Mouse (Mus musculus) common myeloid progenitor, adult 5-6 weeks (primary cell): ENCODE results near the gene Pgbd5. TPM values are rescaled to one million over a fixed set of nuclear protein-coding genes. Genes with fewer than 3 reads are reported as not detected.

Experiments
- ATAC-seq: replicated peaks from 2 replicates; pipeline ENCODE4 v1.8.0; 2016; ENCODE audit warnings: low read depth, mild to moderate bottlenecking, moderate TSS enrichment, inconsistent platforms; ENCODE audit not compliant: poor library complexity, severe bottlenecking
- total RNA-seq: library from RNA; stranded (forward); fragments of 200-1000, 187-1606 nt; gene quantifications from 2 replicates; pipeline ENCODE4 v1.2.3, GENCODE M21; 2017

Pgbd5 gene
- total RNA-seq, 1 experiment from 2014 or later, result not detected

DNA sequence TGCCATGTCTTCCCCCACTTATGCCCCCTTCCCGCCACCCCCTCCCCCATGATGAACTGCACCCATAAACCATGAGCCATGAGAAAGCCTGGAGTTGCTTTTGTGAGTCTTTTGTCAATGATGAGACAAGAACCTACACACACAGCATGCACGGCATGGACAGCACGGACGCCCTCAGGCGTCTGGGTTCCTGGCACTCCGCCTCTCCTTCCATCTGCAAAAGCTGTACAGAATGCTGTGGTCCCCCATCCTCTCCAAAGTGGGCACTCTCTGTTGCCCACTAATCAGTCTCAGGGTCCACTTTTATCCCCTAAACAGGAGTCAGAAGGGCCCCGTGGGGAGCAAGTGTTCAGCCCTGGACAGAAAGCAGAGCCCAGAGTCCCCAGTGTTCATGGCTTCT, 44.5 kb downstream of the Pgbd5 start:
- no peak for ATAC-seq

GRCm38 (mm10) chr8:124393927-124394326, 45.5 kb downstream of the Pgbd5 start:
- ATAC-seq, result no peak

DNA sequence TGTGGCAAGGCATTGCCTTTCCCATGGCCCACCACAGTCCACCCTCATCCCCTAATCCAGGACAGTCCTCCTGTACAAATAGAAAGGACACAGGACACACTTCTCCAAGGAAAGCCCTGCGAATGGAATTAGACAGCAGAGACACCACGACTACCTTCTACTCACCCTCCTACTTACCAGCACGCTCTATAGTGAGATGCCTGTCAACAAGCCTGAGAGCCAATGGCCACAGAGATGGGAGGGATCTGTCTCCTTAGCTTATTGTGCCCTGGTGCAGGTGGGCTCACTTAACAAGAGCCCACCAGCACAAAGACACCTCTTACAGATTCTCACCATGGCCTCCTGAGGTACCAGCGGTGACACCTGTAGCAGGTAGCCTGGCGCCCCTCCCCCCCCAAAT, 46.4 kb downstream of the Pgbd5 start:
- no peak for ATAC-seq

DNA sequence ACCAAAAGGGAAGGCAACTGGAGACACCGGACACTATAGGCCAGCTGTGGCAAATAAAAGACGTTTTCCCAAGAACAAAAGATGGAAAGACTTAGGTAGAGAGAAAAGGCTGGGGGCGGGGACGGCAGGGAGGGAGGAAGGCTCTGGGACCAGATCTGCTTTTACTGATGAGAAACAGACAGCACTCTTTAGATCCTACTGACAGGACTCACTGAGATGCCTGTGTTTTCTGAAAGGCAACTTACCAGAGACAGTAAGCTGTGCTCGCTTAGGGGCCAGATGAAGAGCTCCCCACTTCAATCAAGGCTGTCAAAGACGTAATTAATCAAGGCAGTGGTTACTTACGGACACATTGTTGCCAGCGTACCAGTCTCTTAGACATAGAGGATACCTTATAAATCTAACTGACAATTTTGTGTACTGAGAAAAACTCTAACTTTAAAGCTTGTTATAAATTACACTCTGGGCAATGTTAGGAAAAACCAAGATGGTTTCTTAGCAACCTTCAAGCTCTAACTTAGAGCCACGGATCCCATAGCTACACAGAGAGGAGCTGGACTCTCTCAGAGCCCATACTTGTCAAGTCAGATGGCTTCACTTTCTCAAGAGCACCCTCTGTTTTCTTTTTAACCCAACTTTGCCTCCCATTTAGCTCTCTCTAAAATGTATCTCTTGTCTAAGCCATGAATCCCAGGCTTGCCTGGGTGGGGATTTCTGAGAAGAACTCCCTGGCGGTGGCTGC, 47.0 kb downstream of the Pgbd5 start:
- ATAC-seq, result no peak

DNA sequence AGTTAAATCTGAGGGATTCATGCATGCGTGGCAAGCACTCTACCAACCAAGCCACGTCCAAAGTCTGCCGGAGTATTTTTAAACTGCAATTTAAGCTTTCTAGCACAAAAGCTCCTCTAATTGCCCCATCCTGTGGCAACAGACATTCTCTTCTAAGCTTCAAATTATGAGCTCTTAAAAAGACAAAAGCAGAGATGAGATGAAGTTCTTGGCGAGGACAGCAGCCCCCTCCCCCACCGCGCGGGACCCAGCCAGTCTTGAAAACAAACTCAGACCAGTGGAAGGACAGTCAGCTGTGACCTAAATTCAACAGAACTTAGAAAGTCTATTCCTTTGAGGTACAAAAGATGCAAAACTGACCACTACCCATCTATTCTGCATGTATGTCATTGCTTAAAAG, 48.3 kb downstream of the Pgbd5 start:
- ATAC-seq, result no peak

DNA sequence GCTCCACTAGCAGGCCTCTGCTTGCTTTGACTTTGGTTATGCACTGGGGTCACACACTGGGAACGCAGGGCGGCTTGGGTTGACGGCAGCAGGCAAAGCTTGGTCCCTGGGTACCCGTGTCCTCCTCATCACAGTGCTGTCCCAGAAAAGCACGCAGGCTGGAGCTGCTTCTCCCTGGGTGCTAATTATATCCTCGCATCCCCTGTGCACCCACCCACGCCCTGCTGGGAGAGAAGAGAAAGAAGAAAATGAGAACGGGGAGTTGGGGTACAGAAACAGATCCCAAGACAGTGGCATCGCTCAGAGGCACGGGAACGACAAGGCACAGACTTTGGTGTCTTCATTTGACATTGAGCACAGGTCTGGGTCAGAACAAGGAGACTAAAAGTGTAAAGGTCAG, 50.0 kb downstream of the Pgbd5 start:
- no peak for ATAC-seq

GRCm38 (mm10) chr8:124386225-124386899, 53.1 kb downstream of the Pgbd5 start:
- no peak for ATAC-seq

- ATAC-seq, result no peak
Measured at GRCm38 (mm10) chr8:124384336-124384735, 55.1 kb downstream of the Pgbd5 start.

DNA sequence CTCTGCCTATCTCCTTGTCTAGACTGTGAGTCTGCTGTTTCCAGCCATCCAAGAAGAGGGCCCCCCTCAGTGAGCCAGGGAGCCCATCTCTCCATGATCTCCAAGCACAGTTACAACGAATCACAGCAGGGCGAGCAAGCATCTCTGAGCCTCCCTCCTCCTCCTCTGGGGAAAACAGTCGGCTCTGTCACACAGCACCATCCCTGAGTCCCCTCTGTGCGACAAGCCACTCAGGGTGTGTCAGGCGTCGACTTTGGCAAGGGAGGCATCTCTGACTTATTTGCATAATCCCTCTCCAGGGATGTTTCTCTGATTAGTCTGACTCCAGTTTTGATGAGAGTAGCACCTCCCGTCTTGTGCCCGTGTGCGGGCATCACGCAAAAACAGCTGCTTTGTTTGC, 57.2 kb downstream of the Pgbd5 start:
- ATAC-seq, result no peak

DNA sequence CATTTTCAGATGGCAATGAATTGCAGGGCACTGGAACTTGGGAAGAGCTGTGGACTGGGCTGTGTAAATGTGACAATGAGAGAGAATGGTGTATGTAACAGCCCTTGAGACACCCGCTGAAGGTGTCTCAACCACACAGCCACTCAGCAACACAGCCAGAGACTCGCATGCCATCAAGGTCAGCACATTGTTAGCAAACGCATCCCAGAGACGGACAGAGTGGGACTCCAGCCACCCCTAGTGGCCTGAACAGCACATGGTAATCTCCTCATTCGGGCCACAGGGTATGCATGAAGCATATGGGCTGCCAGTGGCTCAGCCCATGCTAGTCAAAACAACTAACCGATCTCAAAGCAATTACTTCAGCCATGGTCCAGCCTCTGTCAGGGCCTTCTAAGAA, 60.2 kb downstream of the Pgbd5 start:
- ATAC-seq, result no peak

DNA sequence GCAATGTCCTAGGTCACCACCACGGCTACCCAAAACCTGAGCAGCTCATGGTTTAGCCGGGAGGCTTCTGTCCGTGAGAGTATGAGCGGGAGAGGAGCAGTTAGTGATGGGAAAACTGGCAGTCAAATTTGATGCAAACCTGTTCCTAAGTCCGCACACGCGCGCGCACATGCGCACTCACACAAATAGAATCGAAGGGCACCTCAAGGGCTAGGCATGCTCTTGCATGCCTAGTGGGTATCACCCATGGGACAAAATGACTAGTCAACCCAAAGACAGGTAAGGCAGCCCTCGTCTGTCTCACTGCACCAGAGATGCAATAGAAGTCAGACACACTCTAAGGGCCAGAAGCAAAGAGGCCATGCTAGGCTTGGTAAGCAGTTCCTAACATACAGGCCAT, 63.1 kb downstream of the Pgbd5 start:
- ATAC-seq, result no peak

- peak; percentile 31; the same call in 1 of the 2 replicates for ATAC-seq
Measured at GRCm38 (mm10) chr8:124375727-124376126, 63.7 kb downstream of the Pgbd5 start.

GRCm38 (mm10) chr8:124375168-124375567, 64.3 kb downstream of the Pgbd5 start:
- no peak; the same call in 1 of the 2 replicates for ATAC-seq

GRCm38 (mm10) chr8:124373753-124374152, 65.7 kb downstream of the Pgbd5 start:
- no peak for ATAC-seq

DNA sequence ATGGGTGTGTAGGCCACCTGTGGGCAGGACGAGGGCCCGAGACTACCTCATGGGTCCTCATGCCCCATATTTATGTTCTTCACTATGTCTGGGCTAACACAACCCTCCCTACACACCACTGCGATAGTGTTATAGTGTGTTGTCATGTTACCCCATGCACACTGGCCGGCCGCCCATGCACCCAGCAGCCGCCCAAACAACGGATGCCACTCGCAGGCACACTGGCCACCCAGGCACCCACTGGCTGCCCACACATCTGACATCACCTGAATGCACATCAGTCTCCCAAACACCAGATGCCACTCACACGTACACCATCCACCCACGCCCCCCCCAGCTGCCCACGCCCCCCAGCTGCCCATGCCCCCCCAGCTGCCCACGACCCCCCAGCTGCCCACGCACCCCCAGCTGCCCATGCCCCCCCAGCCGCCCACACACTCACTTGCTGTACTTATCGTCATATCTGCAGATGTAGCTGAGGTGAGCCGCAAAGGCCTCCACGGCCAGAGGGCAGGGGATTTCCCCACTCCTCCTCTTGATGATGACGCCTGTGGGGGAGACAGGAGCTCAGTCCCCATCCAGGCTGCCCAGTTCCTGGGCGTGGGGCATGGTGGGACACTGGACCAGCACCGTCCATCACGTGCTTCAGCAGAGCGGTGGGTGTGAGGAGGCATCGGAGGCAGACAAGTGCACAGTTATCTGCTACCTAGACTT, 67.9 kb downstream of the Pgbd5 start:
- no peak for ATAC-seq

DNA sequence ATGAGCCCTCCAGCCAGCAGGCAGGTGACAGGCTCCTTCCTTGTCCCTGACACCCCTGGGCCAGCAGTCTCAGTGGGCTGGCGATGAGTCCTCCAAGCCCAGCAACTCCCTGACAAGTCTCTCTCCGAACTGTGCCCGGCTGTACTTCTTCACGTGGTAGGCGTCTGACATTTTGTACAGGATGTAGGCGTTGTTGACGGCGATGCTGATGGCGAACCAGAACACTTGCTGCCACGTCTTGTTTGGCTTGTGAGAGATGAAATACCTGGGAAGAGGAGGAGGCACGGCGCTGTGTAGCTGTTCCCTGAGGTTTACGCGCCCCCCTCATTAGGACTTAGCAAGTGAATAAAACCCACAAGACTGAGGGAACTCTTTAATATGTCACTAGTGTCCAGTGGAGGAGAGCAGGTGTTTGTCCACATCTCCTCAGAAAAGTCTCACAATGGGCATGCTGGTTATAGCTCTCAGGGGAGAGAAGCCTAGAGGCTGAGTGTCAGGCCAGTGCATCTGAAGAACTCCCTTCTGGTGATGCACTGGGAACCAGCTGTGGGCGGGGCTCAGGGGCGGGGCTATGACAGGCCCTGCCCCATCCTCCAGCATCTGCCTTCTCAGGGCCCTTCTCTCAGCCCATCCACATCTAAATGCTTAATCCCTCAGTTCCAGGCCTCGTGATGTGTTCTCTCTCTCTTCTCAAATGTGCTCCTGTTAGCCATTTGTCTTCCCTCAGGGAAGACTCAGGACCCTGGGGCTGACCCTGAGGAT, 68.9 kb downstream of the Pgbd5 start:
- no peak for ATAC-seq

GRCm38 (mm10) chr8:124368213-124368612, 71.2 kb downstream of the Pgbd5 start:
- ATAC-seq, result peak; percentile 88

GRCm38 (mm10) chr8:124363337-124363736, 76.1 kb downstream of the Pgbd5 start:
- no peak for ATAC-seq

DNA sequence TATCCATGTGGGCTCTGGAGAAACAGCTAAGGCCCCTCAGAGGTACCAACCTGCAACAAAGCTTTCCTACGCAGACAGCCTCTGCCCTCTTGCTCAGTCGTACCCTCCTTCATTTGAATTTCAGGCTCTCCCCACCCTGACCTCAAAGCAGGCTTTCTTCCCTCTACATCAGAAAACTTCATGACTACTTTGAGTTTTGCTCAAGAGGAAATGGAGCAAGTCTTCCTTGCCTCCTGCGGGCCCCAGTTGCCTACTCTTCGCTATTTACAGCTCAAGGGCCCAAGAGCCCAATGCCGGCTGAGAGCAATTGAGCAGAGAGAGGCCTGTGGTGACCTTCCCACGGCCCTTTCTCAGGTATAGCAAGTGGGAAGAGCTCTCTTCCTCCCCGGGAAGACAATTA, 76.9 kb downstream of the Pgbd5 start:
- no peak for ATAC-seq

DNA sequence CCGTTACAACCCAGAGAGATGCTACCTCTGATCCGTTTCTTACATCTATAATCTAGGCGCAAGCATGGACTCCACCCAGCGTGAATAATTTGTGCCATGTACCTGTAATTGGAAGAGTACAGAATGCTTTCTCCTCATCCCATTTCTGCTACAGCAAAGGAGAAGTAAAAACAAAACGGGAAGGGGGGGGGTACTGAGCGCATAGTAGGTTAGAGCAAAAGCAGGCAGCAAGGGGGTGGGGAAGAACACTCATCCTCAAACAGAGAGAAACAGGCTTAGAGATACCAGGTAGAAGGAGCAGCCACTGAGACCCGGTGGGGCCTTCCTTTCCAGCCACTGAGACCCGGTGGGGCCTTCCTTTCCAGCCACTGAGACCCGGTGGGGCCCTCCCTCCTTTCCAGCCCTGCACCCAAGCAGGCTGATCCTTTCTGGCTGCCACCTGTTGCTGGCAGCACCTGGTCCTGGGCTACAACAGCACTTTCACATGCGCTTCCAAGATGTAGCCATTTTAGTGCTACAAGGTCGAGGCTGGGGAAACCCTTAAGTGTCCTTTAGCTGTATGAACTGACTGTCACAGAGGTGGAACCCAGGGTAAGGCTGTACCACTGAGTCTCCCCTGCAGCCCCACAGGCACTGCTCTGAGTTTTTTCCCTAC, 77.6 kb downstream of the Pgbd5 start:
- ATAC-seq, result no peak
